Mouse (Mus musculus): Measurements from ENCODE around the gene Ube2e1.
"Not testable (repeated sequence)": the region's sequence is repeated elsewhere in the genome, so short reads cannot be mapped to it uniquely, and the experiment has no call there.

Gene Ube2e1

GRCm38 (mm10) chr14:18241786-18242185, 89.9 kb downstream of the Ube2e1 start:
- no peak for DNase-seq (ENCODE audit: low spot score)

- no peak for DNase-seq (ENCODE audit: low spot score)
These were observed 91.5 kb downstream of the Ube2e1 start for GRCm38 (mm10) chr14:18240132-18240531.

GRCm38 (mm10) chr14:18238750-18239731, 92.6 kb downstream of the Ube2e1 start, which contains the start of gene Nr1d2:
Nr1d2 (minus strand) TSS chr14:18239127.
- peak; percentile 100 for DNase-seq (ENCODE audit: low spot score)

GRCm38 (mm10) chr14:18238131-18238749, 93.4 kb downstream of the Ube2e1 start:
- peak; percentile 98 for DNase-seq (ENCODE audit: low spot score)

- DNase-seq (ENCODE audit: low spot score), result no peak
These were observed 94.3 kb downstream of the Ube2e1 start for GRCm38 (mm10) chr14:18237381-18237780.

- DNase-seq (ENCODE audit: low spot score), result not testable (repeated sequence)
These were observed 95.0 kb downstream of the Ube2e1 start for GRCm38 (mm10) chr14:18236496-18237235.

- DNase-seq (ENCODE audit: low spot score), result no peak
These were observed 97.4 kb downstream of the Ube2e1 start for GRCm38 (mm10) chr14:18233981-18234960.

GRCm38 (mm10) chr14:18233076-18233475, 98.6 kb downstream of the Ube2e1 start:
- no peak for DNase-seq (ENCODE audit: low spot score)

Data from ovary, adult 18-20 months (tissue).